Mouse (Mus musculus) olfactory bulb, adult 2 months (tissue): ENCODE results near the gene Zfp82.
"Not testable (repeated sequence)": the region's sequence is repeated elsewhere in the genome, so short reads cannot be mapped to it uniquely, and the experiment has no call there.

Experiments
- CTCF ChIP-seq: fragments of 200-500 bp; IDR thresholded peaks from 2 replicates; pipeline ENCODE4 v1.5.1; 2012; ENCODE audit warnings: low read depth, mild to moderate bottlenecking, low read length, moderate library complexity; ENCODE audit not compliant: insufficient read depth
- POLR2A ChIP-seq: fragments of 200-500 bp; IDR thresholded peaks from 2 replicates; pipeline ENCODE4 v1.6.1; 2012; ENCODE audit warnings: mild to moderate bottlenecking, low read depth, low read length, moderate library complexity; ENCODE audit not compliant: insufficient read depth

DNA sequence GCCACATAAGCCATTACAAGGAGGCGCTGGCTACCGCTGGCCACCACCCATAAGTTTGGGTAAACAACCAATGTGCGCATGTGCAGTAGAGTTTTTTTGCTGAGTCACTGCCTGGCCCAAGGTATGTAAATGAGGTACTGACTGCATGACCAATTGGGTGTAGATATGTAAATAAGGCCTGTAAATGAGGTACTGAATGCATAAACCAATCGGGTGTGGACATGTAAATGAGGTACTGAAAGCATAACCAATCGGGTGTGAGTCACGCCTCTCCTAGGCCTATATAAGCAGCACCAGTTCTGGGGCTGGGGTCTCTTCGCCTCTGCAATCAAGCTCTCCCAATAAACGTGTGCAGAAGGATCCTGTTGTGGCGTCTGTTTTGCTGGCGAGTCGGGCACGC lies 45.2 kb upstream of the Zfp82 start:
- TF ChIP-seq POLR2A, CTCF: not testable (repeated sequence)
